Mouse (Mus musculus) urinary bladder, postnatal 36 days (tissue): ENCODE results near the gene Mmgt2.

Experiments
- DNase-seq, 2 experiments: peaks; one replicate each; pipeline ENCODE4 v3.0.0; 2022; ENCODE audit warnings: low spot score in 2 of 2, mixed read lengths in 1 of 2

The Mmgt2 gene

DNA sequence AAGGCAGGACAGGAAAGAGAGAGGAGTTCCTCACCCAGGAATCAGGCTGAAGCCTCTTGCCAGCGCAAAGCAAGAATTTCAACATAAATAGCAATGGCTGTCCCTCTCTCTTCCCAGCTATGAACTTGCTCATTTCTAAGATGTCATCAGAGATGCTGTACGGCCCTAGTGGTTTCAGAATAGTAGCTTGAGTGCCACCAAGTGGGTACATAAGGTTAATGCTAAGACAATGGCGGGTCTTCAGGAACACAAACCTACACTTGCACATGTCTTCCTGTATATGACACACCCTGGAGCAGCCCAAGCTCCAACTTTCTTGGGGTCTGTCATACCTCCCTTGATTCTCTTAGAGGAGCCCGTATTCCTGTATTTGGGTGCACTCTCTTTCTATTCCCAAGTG, 51.3 kb downstream of the Mmgt2 start:
- no peak for DNase-seq

DNA sequence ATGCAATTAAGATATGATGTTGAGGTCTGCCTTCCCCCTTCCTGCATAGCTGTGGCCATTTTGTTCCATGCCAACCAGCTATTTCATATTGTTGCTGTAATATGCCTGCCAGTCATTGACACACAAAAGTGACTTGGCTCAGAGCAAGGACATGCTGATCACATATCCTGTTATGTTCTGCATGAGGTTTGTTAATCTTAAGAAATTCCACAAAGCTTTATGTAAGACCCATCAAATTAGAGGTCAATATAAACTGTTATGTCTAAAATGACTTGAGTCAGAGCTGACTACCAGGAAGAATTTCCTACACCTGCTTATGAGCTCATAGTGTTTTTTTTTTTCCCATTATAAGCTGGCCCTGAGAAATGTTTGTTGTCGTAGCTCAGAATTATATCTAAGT, 52.8 kb downstream of the Mmgt2 start:
- no peak for DNase-seq

DNA sequence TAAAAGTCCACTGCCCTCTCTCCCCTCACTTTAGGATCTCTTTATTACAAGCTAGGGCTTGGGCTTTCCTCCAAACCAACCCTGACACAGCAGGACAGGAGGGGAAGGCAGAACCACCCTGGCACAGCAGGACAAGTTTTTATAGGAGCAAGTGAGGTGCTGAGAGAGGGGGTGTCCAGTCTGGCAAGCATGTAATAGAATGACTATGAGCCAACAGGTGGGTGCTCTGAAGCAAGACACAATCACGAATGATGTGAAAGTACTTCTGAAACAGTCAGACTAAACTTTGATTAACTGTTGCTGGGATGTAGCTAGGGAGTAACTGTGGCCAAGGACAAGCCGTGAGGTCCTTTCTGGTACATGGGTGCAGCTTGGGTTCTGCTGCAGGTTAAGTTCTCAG, 57.7 kb downstream of the Mmgt2 start:
- DNase-seq, result no peak

GRCm38 (mm10) chr11:62708252-62708651, 59.8 kb downstream of the Mmgt2 start:
- no peak for DNase-seq

DNA sequence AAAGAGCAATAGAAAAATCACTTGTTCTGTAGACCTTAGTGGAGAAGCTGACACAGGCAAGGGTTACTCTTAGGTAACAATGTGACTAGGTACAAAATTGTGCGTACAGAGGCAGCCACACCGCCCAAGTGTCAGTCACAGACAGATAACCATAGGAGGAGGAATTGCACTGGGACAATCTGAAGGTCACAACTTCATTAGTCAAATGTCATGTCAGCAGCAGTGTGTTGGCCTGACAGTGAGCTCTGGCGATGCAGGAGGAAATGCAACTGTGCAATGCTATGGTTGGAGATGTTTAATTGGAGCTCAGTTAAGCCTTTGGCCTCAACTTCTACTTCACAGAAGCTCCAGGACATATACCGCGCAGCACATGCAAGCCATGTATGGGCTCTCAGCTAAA, 62.2 kb downstream of the Mmgt2 start:
- DNase-seq, result no peak
